Mouse (Mus musculus) gastrocnemius, adult 8-10 months (tissue): ENCODE measurements at regions not wholly inside any gene's neighbourhood (a gene's known extent, or its start where the extent isn't known, plus 50 kb on each side); places are given as distances from the start of the nearest gene placed in this dataset.

Source experiments
- DNase-seq, 2 experiments: peaks; one replicate each; pipeline ENCODE4 v3.0.0; 2022; ENCODE audit warnings: low spot score in 2 of 2

DNA sequence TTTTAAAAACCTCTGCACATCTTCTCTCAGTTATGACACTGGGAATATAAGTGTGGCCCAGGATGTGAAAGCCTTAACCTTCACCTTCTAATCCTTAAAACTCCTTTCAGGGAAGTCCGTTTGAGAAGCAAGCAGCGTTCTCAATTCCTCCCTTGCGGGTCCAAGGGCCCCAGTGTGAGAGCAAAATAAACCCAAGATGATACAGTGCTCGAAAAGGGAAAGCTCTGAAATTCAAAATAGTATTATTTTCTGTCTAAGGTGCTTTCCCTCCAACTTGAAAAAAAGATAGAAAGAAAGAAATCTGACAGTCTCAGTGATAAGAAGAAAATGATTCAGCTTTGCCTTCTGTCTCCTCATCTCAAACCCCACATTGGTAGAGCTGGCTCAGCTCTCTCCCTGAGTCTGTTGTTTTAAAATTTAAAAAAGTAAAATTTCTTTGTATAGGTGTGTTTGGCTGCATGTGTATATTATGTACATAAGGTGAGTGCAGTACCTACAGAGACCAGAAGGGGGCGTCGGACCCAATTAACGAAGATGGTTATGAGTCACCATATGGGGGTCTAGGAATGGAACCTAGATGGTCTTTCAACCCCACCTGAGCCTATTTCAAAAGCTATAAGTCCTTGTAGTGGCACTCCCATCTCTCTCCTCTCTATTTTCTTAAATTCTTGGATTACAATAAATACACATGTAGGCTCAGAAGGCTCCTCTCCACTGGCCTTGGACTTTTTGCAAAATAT, 222.3 kb upstream of the Spdye4c start:
- no peak for DNase-seq

DNA sequence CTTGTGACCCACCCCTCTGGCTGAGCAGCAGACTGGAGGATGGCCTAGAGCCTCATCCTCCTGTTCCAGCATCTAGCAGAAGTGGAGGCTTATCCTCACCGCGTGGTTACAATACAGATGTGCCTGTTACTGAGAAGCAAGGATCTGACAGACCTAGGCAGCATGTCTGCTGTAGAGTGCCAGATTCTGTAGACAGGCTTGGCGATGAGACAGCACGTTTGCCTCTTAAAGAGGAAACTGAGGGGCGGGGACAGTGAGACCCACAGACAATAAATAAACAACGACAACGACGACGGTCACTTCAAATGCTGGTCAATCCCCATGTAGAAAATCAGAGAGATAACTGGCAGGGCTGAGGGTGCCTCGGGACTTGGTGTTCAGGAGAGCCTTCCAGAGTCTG, 220.2 kb upstream of the Spdye4c start:
- DNase-seq: no peak

DNA sequence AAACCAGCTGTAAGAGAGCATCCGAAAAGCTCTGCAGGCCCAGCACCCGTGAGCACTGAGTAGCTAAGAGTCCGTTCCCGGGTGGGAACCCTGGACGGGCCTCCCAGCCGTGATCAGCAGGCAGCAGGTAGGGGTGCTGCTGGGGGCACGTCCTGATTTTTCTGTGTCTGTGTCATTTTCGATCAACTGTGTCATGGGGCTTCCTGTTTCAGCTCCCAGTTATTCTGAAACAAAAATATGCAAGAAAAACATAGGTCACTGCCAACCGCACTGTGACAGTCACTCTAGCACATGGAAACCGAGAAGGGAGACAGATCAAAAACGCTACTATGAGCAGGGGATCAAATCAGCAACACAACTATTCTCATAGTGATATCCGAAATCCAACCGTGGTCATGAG, 218.8 kb upstream of the Spdye4c start:
- no peak for DNase-seq

DNA sequence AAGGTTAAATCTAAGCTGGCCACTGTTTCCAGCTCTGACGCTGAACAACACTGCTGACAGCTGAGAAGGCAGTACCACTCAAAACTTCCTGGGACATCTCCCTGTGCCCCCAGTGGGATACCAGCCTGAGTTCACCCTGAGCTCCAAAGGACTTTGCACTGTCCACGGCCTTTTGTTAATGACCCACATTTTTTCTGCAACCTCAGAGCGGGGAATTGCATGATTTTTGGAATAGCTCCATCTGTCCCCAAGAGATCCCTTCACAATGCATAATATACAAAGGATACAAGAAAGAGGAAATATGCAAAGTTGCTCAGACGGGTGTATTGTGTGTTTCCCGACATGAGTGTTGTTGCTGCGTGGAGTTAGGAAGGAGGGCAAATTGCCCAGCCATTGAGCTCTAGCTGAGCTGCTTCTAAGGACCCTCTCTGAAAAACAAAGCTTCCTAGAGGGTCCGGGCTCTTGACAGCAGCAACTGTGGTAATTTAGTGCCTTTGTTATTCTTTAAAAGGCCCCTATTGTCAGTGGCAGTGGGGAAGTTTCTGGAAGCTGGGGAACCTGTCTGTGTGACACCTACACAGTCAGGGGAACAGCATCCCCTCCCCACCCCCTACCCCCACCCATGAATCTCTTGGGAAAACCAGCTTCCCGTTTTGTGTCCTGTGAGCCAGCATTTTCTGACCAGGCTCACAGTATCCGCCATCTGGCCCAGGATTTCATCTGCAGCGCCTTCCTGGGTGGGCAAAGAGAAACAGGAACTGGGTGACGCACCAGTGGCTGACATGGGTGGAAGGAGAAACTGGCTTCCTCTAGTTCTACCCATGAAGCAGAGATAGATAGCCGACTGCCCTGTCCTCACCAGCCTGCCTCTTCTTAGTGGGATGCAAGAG, 217.4 kb upstream of the Spdye4c start:
- DNase-seq: no peak

DNA sequence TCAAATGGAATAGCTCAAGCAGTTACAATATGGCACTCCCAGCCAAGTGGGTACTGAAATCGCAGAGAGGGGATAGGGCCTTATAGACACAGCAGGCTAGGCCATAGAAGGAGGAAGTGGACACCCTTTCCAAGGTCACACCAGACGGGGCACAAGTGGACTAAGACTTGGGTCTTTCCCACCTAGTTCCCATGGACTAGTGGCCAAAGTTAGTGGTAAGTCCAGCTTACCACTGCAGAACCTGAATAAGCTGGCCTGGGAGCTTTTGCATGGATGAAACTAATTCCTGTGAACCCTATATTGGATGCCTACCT, 216.8 kb upstream of the Spdye4c start:
- no peak for DNase-seq

DNA sequence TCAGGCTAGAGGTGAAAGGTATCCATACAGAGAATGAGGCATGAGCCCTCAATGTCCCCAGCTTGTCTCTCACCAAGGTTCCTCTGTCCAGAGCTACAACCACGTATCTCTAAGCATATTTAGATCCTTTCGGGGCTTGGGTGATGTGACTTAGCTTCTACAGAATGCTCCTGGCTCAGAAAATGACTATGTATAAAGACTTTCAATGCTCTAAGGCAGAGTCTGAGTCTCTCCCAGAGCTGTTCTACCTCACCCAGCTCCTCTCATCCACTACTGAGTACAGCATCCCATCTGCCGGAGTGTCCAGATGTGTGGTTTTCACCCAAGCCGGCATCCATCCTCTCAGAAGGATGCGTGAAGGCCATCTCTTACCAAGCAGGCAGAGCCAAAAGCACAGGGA, 216.1 kb upstream of the Spdye4c start:
- no peak for DNase-seq

DNA sequence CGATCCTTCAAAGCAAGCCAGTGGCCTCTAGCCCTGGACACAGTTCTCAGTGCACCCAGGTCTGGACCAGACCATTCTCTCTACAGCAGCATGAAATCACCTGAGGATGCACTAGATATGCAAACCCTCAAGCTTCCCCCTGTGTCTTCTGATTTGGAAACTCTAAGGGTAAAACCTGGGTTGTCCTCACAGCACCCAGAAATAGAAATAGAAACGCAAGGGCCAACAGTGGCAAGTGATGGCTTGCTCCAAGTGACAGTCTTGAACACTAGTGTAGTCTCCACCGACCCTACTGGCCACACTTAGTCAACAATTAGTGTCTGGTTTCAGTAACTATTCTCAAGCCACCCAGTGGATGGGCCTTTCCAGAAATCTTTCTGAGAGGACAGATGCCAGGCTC, 215.2 kb upstream of the Spdye4c start:
- no peak for DNase-seq

DNA sequence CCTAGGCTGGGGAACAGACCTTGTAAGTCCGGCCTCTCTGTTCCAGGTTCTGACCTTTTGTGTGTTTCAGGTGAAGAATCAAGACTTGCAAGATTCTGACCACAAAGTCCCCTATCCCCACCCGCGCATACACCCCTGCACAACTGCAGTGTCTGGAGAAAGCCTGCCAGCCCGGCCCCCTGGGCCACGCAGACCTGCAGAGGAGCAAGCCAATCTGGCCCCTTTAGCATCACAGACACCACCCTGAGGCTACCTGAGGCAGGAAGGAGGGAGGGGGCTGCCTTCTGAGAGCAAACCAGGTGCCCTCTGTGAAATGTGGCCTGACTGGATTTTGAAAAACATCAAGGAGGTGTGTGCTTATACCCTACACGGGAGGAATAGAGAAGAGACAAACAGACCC, 213.8 kb upstream of the Spdye4c start:
- DNase-seq: no peak

DNA sequence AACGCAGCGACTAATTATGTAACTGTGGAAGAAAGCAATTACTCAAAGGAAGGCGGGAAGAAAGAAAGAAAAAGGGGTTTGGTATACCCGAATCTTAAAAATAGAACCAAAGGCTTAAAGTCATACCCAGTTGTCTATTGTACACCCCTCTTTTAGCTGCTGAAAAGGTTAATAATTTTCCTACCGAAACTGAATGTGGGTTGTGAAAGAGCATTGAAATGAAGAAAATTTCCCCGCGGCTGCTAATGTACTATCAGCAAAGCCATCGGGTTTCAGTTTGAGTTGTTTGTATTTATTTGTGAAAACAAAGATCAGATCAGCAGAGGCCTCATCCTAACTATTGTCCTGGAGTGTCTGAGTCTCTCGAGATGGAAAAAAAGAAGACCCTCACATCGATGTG, 213.3 kb upstream of the Spdye4c start:
- DNase-seq: no peak

DNA sequence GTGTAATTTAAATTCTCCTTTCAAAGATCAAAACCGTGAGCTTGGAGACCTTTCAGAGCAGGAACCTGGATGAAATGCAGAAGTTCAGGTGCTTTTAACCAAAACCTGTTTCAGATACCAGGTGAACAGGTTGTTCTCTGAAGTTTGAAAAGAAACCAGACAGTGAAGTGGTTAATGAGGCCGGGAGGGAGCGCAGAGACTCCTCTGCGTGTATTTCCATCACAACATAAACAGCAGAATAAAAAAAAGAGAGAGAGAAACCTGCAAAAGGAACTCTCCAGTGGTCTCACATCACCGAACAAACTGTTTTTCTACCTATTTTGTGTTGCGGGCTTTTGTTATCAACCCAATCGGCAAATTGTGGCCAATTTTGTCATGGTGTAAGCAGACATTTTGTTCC, 212.6 kb upstream of the Spdye4c start:
- no peak for DNase-seq

DNA sequence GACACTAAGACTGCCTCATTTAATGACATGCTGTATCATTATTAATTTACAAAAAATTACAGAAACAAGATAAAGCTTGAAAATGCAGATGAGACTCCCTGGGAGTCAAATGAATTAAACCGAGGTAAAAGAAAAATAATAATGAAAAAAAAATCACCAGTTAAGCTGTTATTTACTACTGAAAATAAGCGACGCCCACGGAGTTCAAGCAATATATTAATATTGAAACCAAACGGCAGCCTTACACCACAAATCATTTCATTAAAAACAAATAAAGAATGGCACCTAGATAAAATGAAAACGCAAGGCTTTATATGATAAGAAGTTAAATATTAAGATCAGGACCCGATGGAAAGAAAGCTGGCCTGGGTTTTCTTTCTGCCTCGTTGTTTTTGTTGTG, 211.9 kb upstream of the Spdye4c start:
- no peak for DNase-seq

DNA sequence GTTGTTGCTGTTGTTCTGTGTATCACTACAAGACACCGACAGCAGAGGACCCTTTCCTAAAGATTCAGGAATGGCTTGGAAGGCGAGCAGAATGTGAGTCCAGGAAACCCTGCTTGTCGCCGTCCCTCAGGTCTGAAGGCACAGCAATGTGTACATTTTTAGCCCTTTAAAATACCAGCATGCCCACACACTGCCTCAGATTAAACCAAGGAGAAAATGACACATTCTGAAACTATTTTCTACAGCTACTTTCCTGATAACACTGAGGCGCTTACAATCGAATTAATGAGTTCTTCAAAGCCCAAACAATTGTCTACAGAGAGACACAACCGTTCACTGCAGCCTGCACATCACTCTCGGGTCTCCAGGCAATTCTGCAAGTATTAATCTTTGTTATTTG, 211.5 kb upstream of the Spdye4c start:
- DNase-seq: no peak

DNA sequence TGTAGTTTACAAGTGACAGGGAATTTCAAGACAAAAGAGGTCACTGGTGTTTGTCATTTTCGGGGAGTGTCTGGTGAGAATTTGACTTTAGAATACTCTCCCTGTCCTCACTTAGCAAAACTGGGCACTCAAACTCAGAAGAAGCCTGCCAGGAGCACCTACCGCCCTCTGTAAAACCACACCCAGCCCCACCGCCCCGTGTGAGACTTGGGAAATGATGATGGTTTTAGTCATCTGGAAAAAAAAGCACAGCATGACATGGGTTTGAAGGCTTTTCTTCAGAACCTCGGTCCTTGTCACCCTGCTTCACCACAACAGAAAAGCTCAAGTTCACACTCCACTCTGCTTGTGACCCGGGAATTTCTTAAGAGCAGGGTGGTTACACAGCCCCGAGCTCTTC, 210.4 kb upstream of the Spdye4c start:
- DNase-seq: no peak

DNA sequence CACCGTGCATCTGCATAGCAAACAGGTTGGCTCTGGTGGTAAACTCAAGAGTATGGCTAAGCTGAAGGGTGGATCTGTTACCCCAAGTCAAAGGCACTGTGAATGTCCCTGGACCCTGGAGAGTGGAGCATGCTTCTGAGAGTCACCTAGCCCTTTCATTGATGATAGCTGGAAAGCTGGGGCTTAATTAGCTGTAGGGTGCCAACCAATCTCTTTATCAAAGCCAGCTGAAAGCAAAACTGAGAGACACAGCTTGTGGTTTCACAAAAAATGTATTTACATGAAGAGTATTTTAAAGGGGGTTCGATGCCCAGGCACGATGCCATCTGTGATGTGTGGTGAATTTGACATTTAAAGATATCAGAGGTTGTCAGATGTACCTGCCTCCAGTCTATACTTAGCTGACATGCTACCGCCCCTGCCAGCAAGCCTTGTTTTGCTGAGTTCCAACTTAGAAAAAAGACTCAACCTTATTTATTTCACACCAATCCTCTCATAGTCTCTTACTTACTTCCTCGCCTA, 209.3 kb upstream of the Spdye4c start:
- no peak for DNase-seq

DNA sequence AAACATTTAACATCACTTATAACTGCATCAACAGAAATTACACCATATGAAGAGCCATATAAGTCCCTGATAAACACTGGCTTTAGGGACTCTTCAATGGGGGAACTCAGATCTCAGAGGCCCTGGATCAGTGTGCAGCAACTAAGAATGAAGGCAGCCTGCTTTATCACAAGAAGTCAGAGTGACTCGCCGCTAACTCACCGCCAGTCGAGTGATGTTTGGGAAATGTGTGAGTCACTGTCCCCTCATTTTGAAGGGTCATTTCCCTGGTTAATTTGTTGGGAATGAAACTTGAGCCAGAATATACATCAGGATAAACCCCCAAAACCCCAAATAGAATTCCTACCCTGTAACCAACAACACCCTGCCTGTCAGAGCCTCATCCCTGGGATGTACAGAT, 208.5 kb upstream of the Spdye4c start:
- no peak for DNase-seq

DNA sequence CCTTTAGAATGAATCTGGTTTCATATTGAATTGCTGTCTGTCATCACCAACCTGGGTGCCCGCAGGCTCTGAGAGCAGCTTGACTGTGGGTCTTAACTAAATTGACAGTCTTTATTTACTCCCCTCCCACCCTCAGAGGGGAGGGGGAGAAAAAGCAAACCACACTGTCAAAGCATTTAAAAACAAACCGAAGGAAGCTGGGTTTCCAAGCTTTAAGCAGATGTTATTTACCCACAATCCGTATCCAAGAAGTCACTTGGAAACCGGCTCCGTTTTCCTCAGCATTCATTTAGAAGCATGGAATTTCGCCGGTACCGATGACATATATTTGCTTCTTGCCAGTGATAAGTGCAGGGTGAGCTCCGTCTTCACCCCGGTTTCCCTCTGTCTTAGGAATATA, 206.4 kb upstream of the Spdye4c start:
- no peak for DNase-seq

DNA sequence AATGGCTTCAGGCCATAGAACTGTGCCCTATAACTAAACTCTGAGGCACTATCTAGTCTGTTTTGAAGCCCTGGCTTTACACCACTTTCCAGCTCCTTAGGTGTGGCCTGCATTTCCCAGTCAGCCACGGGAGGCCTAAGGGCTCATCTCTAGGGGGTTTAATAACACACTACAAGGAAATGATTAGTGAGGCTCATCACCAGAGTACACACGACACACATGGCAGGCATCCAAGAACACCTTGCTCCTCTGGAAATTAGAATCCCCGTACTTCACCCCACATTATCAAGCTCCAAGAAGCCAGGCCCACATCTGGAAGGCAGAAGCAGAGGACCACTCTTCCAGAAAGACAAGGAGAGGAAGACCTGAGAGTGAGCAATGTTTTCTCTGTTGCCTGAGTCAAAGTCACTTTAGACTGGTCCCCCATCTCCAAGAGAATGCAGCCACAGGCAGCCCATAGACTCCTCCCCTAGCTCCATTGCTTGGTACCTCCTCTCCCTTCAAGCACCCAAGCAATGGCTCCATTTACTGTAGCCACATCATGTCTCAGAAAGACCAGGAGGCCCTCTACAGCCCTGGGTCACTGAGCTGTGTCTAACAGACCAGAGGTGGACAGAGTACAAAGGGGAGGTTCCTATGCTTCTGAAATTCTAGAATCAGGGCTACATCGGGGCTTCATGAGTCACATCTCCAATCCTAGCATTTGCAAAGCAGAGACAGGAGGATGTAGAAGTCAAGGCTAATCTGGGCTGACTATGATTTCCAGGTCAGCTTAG, 204.0 kb upstream of the Spdye4c start:
- no peak for DNase-seq

DNA sequence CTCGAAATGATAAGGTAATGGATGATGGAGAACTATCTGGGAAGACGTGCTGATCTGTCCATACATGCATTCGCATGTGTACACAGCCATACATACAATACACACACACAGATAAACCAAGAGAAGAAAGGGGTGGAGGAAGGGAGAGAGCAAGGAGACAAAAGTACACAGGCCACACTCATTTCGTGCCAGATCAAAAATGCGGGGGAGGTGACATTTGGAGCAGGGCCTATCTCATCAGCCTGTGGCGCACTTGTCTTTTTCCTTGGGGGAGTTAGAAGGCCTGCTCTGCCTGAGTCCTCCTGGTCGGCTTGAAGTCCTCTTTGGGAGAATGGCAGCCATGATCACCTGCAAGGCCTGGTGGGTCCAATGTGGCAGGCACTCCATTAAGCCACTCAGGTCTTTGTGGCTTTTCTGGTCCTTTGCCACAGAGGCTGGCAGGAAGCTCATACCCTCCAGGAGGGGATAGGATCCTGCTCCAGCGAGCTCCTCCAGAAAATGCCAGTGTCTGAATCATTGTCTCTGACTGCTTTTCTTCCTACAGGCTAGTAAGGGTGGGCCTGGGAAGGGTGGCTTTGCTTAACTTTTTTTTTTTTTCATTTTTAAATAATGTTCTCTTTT, 203.0 kb upstream of the Spdye4c start:
- DNase-seq: no peak

DNA sequence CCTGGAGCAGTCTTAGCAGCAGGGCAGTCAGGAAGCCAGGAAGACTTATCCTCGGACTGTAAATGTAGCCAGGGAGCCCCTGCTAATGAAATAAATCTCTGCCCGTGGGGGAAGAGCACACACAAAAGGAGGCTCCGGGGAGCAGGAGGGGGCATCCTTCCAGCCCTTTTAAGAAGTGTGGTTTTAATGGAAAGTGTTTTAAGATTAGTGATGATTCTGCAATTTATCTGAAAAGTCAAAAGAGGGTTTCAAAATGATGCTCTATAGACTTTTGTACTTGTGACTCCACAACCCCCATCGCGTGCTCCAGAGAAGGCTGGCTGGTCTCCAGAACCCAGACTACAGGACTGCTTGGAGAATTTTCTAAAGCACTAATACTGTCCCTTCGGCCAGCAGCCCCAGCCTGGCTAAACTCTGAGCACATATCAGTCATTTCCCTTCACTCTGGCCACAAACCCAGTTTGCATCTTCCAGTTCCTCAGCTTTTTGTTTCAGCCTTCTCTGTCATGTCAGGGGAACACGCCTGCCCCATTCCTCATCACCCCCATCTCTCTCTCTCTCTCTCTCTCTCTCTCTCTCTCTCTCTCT, 202.0 kb upstream of the Spdye4c start:
- DNase-seq: no peak

DNA sequence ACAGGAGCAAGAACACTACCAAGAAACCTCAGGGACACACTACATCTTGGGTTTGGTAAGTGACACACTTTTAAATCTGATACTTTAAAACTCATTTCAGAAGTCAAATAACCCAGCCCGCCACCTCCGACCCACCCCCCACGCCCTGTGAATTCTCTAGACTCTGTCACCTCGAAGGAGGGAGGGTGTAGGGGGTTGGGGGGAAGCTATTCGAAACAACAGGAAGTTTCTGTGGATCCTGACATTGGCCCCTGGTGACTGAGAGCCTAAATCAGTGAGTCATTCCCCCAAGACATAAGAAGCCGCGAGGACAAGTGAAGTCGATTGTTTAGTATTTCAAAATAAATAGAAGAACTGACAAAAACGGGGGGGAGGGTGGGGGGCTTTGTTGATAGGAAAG, 198.7 kb upstream of the Spdye4c start:
- DNase-seq: no peak

DNA sequence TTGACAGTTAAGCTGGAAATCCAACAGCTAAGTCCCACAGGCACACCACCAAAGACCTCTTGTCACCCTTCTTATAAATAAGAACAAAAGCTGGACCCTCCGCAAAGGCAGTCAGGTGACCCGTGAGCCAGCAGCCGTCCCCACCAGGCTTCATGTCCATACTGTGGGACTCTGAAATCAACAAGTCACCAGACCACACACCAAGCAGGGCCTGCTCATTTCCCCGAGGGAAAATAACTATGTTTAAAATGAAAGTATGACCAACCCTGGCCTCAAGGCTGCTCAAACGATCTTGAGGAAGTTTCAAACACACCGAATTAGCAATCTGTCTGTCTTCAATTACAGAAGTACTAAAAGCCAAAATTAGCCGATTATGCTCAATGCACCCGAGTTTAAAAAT, 197.6 kb upstream of the Spdye4c start:
- DNase-seq: no peak
